Mouse (Mus musculus) ZHBTc4 (cell line): ENCODE measurements around the gene 4932438H23Rik.
A peak's percentile ranks its signal among the peaks of the same experiment; 100 is the strongest.

Experiments used
- DNase-seq: peaks from one replicate; pipeline ENCODE4 v3.0.0-alpha.2; 2011; ENCODE audit warnings: low read depth, low spot score

4932438H23Rik gene

DNA sequence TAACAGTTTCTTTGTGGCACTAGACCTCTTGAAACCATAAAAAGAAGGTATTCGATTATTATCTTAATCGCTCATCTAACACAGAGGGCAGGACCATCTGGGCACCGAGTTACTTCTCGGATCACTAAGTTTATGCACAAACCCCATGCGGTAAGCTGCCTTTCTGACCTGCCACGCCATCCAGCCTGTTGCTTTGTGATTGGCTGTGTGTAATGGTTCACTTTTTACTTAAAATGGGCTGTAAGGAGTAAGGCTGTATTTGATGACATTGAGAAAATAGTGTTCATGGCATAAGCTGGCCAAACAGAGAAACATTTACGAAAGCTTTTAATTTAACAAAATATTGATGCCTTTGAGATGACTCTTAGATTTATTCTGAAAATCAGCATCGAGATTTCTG is at the start of gene 4932438H23Rik:
Gene 4932438H23Rik (minus strand): TSS at position 101 of the 400 bp plus-strand sequence.
- no peak for DNase-seq

DNA sequence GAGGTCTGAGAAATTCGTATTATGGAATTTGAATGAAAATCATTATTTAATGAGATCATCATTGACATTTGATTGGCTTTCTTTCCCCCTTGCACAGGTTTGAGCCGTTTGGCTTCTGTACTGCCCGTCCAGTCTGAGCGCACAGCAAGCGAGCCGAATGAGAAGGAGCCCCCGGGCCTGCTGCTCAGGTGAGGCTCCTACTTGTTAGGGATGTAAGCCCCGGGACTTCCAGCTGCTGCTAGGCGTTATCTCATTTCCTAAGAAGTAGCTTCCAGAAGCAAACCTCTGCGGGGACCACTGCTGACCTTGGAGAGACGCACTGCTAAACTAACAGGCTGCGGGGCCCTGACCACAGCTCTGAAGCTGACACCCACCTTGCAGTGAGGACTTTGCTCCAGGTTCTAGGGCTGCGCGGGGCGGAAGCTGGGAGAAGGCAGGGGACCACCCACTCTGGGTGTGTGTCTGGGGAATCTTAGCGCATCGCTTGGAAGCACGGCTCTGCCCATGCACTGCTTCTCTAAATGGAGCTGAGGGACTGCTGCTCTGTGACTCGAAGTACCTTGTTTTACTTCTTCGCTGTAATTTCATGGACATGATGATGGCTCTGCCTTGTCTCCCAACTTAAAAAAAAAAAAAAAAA is 46.2 kb upstream of the 4932438H23Rik start:
- DNase-seq = peak; percentile 12

DNA sequence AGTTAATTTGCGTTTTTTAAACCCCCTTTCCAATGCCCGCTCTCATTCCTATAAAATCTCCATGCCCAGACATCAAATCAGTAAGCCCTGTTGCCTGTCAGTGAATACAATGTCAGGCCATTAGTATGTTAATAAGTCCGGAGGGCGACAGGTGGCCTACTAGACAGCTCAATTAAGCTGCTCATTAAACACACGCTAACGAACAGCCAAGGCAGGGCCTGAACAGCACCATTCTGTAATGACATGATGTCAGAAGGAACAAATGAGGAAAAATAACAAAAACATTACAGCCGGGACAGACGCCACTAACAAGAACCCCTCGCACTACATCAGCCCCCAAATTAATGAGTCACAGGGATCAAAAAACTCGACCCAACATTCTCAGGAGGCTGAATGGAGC is 45.5 kb upstream of the 4932438H23Rik start:
- DNase-seq = no peak

DNA sequence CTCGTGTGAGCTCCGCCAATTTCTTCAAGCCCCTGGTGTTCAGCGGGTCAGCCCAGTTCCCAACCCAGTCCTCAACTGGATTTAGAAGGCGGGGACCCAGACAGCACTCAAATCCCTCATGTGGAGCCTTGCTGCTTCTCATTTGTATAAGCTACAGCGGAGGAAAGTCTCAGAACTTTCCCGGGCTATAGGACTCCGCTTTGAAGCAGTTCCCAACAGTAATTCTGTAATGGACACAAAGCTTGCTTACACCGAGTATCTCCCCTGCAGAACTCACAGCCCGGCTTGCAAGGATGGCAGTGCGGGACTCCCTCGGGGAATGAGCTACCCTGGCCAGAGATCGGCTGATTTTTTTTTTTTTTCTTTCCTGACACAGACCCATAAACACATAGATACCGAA is 45.1 kb upstream of the 4932438H23Rik start:
- peak; percentile 40 for DNase-seq

DNA sequence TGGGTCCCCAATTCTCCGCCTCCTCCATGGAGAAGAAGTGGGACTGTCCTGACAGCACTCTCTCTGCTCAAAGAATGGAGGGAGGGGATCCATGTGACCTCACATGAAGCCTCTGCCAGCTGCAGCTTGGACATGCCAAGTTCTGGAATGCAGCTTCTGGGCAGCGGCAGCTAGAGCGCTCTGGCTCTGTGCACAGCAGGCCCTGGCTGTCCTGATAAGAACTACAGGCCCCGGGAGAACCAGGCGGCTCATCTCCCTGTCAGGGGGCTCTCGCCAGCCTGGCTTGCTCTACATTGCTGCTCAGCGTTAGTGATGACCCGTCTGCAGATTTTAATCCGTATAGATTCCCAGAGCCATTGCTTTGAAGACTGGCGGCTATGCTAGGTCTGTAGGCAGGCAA is 44.6 kb upstream of the 4932438H23Rik start:
- no peak for DNase-seq

DNA sequence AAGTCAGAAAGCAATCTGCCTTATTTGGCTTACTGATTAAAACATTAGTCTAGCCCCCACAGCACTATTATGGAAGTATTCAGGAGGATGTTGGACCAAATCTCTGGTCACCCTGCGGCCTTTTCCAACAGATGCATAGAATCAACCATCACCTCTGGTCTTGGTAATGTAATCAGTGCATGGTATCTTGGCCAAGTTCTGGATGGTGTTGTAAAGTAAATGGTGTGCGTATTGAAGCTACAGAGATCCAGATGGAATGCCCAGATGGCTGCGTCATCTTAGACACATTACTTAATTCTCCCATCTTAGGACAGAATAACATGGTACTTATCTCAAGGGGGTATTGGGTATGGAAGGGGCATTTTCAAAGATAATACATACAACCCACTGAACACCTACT is 43.8 kb upstream of the 4932438H23Rik start:
- no peak for DNase-seq

DNA sequence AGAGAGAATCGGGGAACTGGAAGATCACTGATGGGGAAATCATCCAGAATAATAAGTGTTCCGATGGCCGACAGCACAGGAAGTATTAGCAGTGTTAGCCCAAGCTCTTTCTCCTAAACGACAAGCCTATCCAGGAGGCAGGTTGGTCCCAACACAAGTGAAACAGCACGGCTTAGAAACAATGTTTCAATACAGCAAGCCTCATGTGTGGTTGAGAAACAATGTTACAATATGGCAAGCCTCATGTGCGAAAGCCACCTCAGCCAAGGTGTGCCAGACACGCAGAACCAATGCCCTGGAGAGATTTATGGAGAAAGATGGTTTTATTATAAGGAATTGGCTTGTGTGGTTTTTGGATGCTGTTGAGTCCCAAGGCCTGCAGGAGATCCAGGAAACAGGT is 43.2 kb upstream of the 4932438H23Rik start:
- no peak for DNase-seq

DNA sequence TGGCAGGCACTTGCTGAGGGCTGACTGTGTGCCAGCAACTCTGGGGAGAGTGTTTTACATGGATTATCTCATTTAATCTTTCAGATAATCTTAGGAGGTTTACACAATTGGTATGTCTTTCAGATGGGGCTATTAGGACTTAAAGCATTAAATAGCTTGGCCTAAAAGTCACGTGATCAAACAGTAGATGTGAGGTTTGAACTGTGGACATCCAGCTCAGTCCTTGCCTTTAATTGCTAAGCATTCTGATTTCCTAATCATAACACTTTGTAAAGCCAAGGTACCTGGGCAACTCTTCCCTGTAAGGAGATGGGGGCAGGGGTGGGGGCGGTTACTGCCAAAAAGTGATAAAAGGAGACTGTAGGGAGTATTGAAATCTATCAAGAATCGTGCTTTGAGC is 41.7 kb upstream of the 4932438H23Rik start:
- no peak for DNase-seq

DNA sequence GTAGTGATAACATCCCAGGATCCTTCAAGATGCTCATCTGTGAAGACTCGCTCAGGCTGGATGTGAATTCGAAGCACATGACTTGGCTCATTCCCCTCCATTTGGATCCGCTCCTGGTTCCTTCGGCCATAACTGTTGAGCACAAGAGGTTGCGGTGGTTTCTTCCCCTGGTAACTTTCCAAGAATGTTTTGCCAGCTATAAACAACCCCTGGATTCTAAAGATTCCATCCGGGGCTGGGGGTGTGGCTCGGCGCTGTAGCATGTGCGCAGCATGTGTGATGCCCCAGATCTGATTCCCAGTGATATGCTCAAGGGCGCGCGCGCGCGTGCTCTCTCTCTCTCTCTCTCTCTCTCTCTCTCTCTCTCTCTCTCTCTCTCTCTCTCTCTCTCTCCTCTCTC is 35.0 kb upstream of the 4932438H23Rik start:
- DNase-seq = no peak

DNA sequence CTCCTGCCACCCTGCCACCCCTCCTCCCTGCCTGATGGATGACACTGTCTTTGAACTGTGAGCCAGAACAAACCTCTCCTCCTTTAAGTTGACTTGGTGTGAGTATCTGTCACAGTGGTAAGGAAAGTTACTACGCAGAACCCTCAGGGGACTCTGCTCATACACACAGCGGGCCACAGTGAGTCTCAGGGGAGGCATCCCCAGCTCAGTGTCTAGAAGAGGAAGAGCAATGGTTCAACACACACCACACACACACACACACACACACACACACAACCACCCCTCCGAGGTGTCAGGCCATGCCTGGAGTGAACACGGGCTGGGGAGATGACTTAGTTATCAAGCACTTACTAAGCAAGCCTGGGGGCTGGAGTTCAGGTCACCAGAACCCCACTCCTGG is 33.5 kb upstream of the 4932438H23Rik start:
- no peak for DNase-seq

DNA sequence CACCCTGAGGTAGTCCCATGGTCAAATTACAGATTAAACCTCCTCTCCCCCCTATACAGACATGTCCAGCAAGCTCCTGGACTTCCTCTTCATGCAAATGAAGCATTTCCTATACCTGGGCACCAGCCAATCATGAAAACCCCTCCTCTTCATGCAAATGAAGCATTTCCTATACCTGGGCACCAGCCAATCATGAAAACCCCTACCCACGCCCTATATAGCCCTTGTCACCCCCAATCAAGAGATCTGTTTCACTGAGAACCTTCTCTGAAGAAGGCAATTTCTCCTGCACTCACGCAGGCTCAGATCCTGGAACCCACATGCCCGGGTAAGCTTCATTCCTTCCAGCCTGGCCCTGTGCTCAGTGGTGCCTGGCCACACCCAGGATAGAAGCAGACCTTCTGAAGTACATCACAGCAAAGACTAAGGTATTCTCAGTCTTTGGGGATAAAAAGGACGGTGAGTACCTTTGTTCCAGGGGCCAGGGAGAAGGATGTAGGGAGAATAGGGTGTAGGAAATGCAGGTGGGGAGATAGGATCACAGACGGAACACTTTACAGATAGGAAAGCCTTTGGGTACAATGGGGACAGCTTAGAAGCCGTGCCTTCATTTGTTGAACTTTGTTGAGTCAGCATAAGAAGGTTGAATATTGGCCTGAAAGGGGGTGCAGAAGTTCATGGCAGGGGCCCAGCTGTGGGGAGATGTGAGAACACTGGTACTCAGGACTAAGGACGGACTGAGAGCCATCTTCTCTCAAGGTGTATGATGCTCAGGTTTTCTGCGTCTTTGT is 32.0 kb upstream of the 4932438H23Rik start:
- DNase-seq = no peak

DNA sequence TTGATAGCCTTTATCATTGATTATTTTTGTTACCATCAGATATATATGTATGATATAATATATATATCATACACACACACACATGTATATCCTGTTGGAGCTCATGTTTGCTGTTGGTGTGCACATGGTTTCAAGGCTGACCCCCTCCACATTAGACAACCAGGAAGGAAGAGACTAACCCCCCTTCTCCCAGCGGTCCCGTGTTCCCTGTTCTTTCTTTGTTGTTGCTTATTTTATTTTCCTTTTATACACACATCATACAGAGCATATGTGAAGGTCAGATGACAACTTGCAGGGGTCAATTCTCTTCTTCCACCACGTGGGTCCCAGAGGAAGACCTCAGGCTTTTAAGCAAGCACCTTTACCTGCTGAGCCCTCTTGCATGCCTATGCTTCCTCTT is 29.3 kb upstream of the 4932438H23Rik start:
- DNase-seq = no peak

DNA sequence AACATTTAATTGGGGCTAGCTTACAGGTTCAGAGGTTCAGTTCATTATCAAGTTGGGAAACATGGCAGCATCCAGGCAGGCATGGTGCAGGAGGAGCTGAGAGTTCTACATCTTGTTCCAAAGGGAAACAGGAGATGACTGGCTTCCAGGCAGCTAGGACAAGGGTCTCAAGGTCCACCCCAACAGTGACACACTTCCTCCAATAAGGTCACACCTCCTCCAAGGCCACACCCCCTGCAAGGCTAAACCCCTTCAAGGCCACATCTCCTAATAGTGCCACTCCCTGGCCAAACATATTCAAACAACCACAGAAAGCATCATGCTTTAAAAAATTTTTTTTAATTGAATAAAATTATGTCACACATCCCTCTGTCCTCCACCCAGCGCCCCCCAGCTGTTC is 28.9 kb upstream of the 4932438H23Rik start:
- DNase-seq = no peak

DNA sequence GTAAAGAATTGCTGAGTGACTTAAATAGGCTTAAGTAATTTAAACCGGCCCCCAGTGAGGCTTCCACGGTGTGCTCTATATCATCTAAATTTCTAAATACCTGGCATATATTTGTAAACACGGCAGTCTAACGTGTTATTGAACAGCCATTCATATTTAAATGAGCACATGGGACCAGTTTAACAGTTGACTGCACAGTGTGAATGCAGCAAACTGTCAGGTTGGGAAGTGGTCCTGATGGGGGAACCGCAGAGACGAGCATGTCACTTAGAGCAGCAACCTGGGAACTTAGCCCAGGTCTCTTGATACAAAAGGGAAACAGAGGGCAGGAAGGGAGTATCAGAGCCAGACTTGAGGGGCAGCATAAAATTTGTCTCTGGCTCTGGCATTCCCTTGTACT is 25.0 kb upstream of the 4932438H23Rik start:
- DNase-seq = no peak

DNA sequence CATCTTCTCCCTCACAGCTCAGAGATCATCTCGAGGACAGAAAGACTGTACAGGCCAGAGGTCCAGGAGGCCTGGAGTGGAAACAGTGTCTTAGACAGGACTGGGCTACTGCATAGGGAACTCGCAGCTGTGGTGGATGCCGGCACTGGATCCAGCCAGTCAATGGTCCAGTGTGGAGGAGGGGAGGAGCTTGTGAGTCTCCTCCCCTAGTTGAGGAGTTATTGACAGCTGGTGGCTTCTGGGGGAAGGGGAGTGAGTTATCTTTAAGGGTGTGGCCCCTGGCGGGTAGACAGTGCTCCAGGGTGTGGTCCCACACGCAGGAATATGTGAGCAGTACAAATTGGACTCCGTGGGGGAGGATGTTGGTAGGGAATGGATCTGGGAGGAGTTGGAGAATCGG is 21.8 kb upstream of the 4932438H23Rik start:
- DNase-seq = peak; percentile 71

DNA sequence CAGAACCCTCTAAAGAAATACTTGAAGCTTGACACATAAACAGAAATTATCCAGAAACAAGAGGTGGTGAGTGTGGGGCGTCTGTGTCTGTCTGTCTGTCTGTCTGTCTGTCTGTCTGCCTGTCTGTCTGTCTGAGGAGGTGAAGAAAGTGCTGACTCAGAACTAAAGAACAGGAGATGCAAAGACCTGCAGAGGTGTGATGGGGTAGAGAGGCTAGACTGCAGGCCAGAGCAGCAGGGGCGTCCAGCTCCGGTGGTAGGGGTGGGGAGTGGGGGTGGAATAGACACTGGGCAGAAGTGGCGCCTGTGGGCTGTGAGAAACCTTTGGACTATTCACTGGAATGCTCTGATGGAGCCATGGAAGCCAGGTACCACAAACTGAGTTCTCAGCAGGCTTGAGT is 21.1 kb upstream of the 4932438H23Rik start:
- no peak for DNase-seq

DNA sequence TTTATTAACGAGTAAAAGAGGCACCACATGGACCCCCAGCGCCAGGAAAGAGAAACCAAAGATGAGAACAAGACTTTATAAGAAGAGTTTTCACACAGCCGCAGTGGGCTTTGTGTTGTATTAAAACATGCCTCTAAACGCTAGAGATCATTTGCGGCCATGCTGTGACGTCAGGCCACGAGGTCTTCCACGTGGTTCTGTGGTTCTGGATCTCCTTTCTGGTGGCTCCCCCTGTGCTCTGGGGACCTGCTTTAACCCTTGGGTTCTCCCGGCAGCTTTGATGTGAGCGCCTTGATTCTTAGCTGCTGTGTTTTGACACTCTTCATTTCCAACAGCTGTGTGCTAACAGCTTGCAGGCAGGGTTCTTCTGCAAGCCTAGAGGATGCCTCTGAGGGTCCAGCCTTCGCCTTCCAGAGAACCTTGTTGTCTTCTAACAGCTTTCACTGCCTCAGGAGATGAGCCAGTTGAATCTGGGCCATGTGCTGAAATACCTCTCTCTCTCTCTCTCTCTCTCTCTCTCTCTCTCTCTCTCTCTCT is 16.1 kb upstream of the 4932438H23Rik start:
- no peak for DNase-seq

DNA sequence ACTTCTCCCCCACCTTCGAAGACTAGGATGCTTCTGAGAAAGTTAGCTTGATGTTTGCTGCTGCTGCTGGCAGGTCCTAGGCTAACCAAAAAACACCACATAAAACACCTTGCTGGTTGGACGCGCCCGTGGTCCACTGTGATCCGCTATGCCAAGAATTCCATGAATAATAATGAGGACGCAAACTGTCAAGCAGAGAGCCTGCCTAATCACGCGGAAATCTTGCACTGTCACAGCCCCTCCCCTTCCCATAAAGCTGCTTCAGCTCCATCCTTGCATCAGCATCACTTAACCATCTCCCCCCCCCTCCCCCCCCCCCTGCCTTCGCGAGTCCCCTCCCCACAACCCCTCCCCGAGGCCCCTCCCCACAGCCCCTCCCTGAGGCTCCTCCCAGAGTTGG is 12.7 kb upstream of the 4932438H23Rik start:
- DNase-seq = peak; percentile 72

DNA sequence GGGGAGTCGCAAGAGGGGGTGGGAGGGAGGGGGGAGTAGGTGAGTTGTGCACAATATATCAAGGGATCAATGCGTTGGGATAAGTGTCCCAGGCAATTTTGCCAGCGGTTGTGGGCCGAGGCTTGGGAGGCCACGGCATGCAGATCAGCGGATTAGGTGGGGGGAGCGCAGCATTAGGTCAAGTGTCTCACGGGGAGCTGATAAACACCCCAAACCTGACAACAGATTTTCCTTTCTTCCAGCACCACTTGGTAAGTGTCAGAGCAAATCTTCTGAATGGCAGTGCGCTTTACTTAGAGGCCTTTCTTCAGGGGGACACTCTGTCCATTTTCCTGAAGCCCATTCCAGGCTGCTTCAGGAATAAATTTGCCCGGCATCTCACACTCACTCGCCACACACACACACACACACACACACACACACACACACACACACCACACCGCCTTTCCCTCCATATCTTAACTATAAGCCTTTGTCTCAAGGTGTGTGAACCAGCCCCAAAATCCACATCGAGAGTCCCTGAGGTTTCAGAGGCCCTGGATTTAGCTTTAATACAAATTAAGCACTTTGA is 10.6 kb upstream of the 4932438H23Rik start:
- DNase-seq = no peak

DNA sequence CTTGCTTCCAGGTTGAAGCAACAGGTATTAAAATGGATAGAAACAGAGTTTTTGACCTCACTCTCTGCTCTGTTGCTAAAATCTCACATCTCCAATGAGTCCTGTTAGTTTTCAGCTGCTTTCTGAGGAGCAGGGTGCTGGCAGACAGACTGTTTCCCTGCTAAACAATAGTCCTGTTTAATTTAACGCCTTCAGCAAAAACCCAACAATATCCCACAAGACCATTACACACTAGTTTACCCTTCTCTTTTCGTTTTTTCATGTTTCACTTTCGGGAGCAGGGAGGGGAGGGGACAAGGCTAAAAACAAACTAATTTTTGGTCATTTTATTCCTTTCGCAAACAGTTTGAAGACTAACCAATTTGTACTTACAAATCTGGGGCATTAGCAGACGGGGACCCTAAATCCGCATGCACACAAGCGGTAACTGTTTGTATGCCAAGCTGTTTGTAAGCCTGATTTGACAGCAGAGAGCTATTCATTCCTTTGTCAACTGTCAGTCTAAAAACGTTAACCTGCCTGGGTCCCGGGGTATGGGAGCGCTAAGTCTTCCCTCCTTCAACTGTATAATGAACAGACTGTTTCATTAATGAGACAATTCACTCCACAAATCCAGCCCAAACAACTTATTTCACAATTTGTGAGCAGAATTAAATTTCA is 10.0 kb upstream of the 4932438H23Rik start:
- DNase-seq = no peak

DNA sequence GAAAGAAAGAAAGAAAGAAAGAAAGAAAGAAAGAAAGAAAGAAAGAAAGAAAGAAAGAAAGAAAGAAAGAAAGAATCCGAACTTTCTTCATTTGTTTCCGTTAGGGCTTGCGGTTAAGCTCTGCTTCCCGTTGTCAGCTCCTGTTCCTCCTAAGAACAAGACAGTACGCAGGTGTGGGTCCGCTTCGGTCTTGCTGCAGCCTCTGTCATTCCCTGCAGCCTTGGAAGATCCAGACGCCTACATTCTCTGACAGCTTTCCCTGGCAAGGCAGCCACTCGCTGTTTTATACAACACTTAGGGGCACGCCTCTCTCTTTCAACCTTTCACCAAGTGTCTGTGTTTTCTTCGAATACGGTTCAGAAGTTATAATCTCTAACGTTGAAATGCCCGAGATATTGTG is 8.5 kb upstream of the 4932438H23Rik start:
- DNase-seq = peak; percentile 25

DNA sequence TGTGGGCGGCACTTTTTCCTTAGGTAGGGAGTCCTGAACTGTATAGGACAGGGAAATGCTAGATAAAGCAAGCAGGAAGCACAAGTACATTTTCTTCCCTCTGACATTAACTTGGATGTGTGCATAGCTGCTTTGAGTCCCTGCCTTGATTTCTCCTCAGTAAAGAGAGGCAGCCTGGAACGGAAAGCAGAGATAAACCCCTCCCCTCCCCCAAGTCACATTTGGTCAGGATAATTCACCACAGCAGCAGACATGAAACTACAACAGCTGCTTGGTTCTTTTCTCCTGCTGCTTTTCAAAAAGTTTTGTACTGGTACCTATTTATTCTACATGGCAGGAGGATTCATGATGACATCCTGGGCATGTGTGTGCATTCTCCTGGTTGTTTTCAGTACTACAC is 5.6 kb upstream of the 4932438H23Rik start:
- DNase-seq = no peak
